Mouse (Mus musculus): Measurements from ENCODE around the gene Egfl8.
A peak's percentile ranks its signal among the peaks of the same experiment; 100 is the strongest.

Gene Egfl8

GRCm38 (mm10) chr17:34615871-34616270 is at the start of gene Egfl8:
Gene Egfl8 (minus strand): TSS chr17:34615971.
- no peak for DNase-seq (ENCODE audit: low spot score in 2 of 2)

GRCm38 (mm10) chr17:34664472-34664871 is 48.7 kb upstream of the Egfl8 start:
- no peak for DNase-seq (ENCODE audit: low spot score in 2 of 2)

- no peak for DNase-seq (ENCODE audit: low spot score in 2 of 2)
Observed at GRCm38 (mm10) chr17:34663558-34663957, 47.8 kb upstream of the Egfl8 start.

GRCm38 (mm10) chr17:34662978-34663377 is 47.2 kb upstream of the Egfl8 start:
- no peak for DNase-seq (ENCODE audit: low spot score in 2 of 2)

- DNase-seq (ENCODE audit: low spot score in 2 of 2): no peak
Observed at GRCm38 (mm10) chr17:34662468-34662867, 46.7 kb upstream of the Egfl8 start.

GRCm38 (mm10) chr17:34661121-34661591 is 45.4 kb upstream of the Egfl8 start:
- no peak for DNase-seq (ENCODE audit: low spot score in 2 of 2)

GRCm38 (mm10) chr17:34660259-34660820 is 44.6 kb upstream of the Egfl8 start:
- no peak for DNase-seq (ENCODE audit: low spot score in 2 of 2)

- no peak for DNase-seq (ENCODE audit: low spot score in 2 of 2)
Observed at GRCm38 (mm10) chr17:34659897-34660214, 44.1 kb upstream of the Egfl8 start.

GRCm38 (mm10) chr17:34659181-34659896 is 43.6 kb upstream of the Egfl8 start:
- no peak for DNase-seq (ENCODE audit: low spot score in 2 of 2)

GRCm38 (mm10) chr17:34658591-34658990 is 42.8 kb upstream of the Egfl8 start:
- DNase-seq (ENCODE audit: low spot score in 2 of 2): no peak

- no peak for DNase-seq (ENCODE audit: low spot score in 2 of 2)
Observed at GRCm38 (mm10) chr17:34658145-34658544, 42.4 kb upstream of the Egfl8 start.

- no peak for DNase-seq (ENCODE audit: low spot score in 2 of 2)
Observed at GRCm38 (mm10) chr17:34657271-34657670, 41.5 kb upstream of the Egfl8 start.

- no peak for DNase-seq (ENCODE audit: low spot score in 2 of 2)
Observed at GRCm38 (mm10) chr17:34656666-34657065, 40.9 kb upstream of the Egfl8 start.

- DNase-seq (ENCODE audit: low spot score in 2 of 2): no peak
Observed at GRCm38 (mm10) chr17:34655581-34655991, 39.8 kb upstream of the Egfl8 start.

GRCm38 (mm10) chr17:34655160-34655559 is 39.4 kb upstream of the Egfl8 start:
- no peak for DNase-seq (ENCODE audit: low spot score in 2 of 2)

- DNase-seq (ENCODE audit: low spot score in 2 of 2): no peak
Observed at GRCm38 (mm10) chr17:34654392-34654791, 38.6 kb upstream of the Egfl8 start.

GRCm38 (mm10) chr17:34653746-34654285 is 38.0 kb upstream of the Egfl8 start:
- peak; percentile 57 to 85 for DNase-seq (ENCODE audit: low spot score in 2 of 2)

GRCm38 (mm10) chr17:34652985-34653384 is 37.2 kb upstream of the Egfl8 start:
- no peak for DNase-seq (ENCODE audit: low spot score in 2 of 2)

- DNase-seq (ENCODE audit: low spot score in 2 of 2): no peak
Observed at GRCm38 (mm10) chr17:34652546-34652945, 36.8 kb upstream of the Egfl8 start.

- DNase-seq (ENCODE audit: low spot score in 2 of 2): peak; percentile 53 to 82
Observed at GRCm38 (mm10) chr17:34651507-34652221, 35.9 kb upstream of the Egfl8 start.

- no peak for DNase-seq (ENCODE audit: low spot score in 2 of 2)
Observed at GRCm38 (mm10) chr17:34650781-34651180, 35.0 kb upstream of the Egfl8 start.

- DNase-seq (ENCODE audit: low spot score in 2 of 2): peak in 1 of 2 experiments; percentile 59
Observed at GRCm38 (mm10) chr17:34649106-34649864, 33.5 kb upstream of the Egfl8 start.

Measured in spleen, postnatal 4 days (tissue).